Mouse (Mus musculus) bone marrow macrophage, adult 2 months (primary cell): ENCODE measurements around the gene Spry1.

Experiments
- CTCF ChIP-seq: IDR thresholded peaks from 2 replicates; pipeline ENCODE4 v1.5.1; 2012; ENCODE audit warnings: low read depth, mild to moderate bottlenecking, low read length, moderate library complexity
- POLR2A ChIP-seq: IDR thresholded peaks from 2 replicates; pipeline ENCODE4 v1.6.1; 2012; ENCODE audit warnings: mild to moderate bottlenecking, low read depth, low read length, borderline replicate concordance

DNA sequence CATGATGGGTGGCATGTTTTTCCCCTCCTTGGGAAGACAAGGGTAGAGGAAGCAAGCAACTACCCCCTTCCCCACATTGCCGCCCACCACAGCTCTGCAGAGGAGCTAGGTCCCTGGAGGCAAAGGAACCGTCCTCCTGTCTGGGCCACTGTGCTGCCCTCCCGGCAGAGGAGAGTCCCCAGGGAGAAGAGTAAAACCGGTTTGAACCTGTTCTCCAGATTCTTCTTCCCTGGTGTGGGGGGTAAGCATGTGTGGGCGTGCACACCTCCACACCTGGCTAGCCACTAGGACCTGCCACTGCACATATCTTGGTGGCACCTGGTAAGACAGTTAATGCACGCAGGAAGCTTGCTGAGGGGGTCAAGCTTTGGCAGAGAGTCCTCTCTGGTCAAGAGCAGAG lies 43.2 kb upstream of the Spry1 start:
- TF ChIP-seq CTCF (no peak), POLR2A (no peak)
